Comparison of ENCODE assay signal across 10 mouse cellular contexts in the genomic region with DNA sequence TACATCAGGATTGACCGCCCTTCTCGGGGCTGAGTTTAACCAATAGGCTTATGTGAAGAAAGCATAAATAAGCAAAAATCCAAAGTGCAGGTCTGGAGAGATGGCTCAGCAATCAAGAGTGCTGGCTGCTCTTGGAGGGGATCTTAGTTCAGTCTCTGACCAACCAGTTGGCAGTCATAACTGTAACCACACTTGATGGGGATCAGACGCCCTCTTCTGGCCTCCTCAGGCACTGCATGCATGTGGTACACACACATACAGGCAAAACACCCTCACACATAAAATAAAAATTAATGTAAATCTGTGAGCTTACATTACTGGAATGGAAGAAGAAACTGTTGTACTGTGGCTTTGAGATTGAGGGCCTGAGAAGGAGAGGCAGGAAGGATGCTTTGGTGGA. TPM values are rescaled to one million over a fixed set of nuclear protein-coding genes. Genes with fewer than 3 reads are reported as not detected.
DNase-seq lines count a peak whose midpoint lies in the region; ATAC-seq and TF ChIP-seq lines count a peak whose summit lies in the region.
"Had no signal": no experiment of that assay in that cellular context is flagged by ENCODE, and none has a peak within 500 bp of the region (broad histone marks: within the 10 kb centered on the region; RNA-seq: fewer than 3 reads in every experiment).

No protein-coding gene starts in this region.

- 78% methylated on average over 3 of the region's 3 CpGs for WGBS in liver, postnatal 0 days (ENCODE audit: insufficient replicate concordance)
- 80% methylated on average over 3 of the region's 3 CpGs for WGBS in neural tube, embryonic 15.5 days
- 81% methylated on average over 3 of the region's 3 CpGs for WGBS in forebrain, embryonic 11.5 days

- no peak overlapping the region for H3K27ac ChIP-seq in liver, postnatal 0 days (ENCODE audit: low read depth)
- H3K27ac ChIP-seq in neural tube, embryonic 15.5 days (replicated peaks): no peak overlapping the region
- H3K27ac ChIP-seq in forebrain, embryonic 11.5 days (ENCODE audit: low read depth, low read length): no peak overlapping the region
- H3K27ac ChIP-seq: liver, embryonic 15.5 days had no signal

- H3K4me2 ChIP-seq in liver, postnatal 0 days (ENCODE audit: low read depth, low read length): no peak overlapping the region
- H3K4me2 ChIP-seq in neural tube, embryonic 15.5 days: no peak overlapping the region
- H3K4me2 ChIP-seq in forebrain, embryonic 11.5 days (ENCODE audit: low read depth, low read length, severe bottlenecking): no peak overlapping the region
- H3K4me2 ChIP-seq: liver, embryonic 15.5 days had no signal

- H3K36me3 ChIP-seq in liver, postnatal 0 days (replicated peaks; ENCODE audit: insufficient read depth, low read length): peaks cover 63% of the 10 kb centered on the region
- peaks cover 56% of the 10 kb centered on the region for H3K36me3 ChIP-seq in neural tube, embryonic 15.5 days
- H3K36me3 ChIP-seq in forebrain, embryonic 11.5 days (ENCODE audit: control insufficient read depth, insufficient read depth, low read length): no peaks in the 10 kb centered on the region; the same call in 1 of the 2 replicates

- no peak for TF ChIP-seq EP300 in liver, postnatal 0 days (IDR thresholded peaks at IDR 0.05; ENCODE audit: low read depth)

- ATAC-seq in liver, postnatal 0 days: peak; percentile 39; the same call in 1 of the 2 replicates
- ATAC-seq in neural tube, embryonic 15.5 days (ENCODE audit: low FRiP score): no peak
- ATAC-seq in forebrain, embryonic 11.5 days (replicated peaks; ENCODE audit: low FRiP score): no peak

- H3K27me3 ChIP-seq in liver, postnatal 0 days (ENCODE audit: insufficient read depth, low read length): no peaks in the 10 kb centered on the region
- no peaks in the 10 kb centered on the region for H3K27me3 ChIP-seq in neural tube, embryonic 15.5 days (replicated peaks)
- H3K27me3 ChIP-seq in forebrain, embryonic 11.5 days (ENCODE audit: control insufficient read depth, insufficient read depth, low read length): no peaks in the 10 kb centered on the region
- H3K27me3 ChIP-seq: liver, embryonic 15.5 days had no signal

- H3K9ac ChIP-seq in liver, postnatal 0 days (replicated peaks): no peak overlapping the region
- H3K9ac ChIP-seq in neural tube, embryonic 15.5 days (replicated peaks): no peak overlapping the region
- H3K9ac ChIP-seq in forebrain, embryonic 11.5 days (ENCODE audit: low read length): no peak overlapping the region
- H3K9ac ChIP-seq: liver, embryonic 15.5 days had no signal

- H3K4me3 ChIP-seq in liver, postnatal 0 days (ENCODE audit: low read depth, low read length): no peak overlapping the region
- H3K4me3 ChIP-seq in neural tube, embryonic 15.5 days (replicated peaks): no peak overlapping the region
- H3K4me3 ChIP-seq in forebrain, embryonic 11.5 days (ENCODE audit: low read depth, low read length): no peak overlapping the region
- H3K4me3 ChIP-seq: liver, embryonic 15.5 days had no signal

- H3K4me1 ChIP-seq in liver, postnatal 0 days (ENCODE audit: insufficient read depth): peaks cover 7% of the 10 kb centered on the region
- no peaks in the 10 kb centered on the region for H3K4me1 ChIP-seq in neural tube, embryonic 15.5 days
- H3K4me1 ChIP-seq in forebrain, embryonic 11.5 days (replicated peaks; ENCODE audit: control insufficient read depth, insufficient read depth, low read length): no peaks in the 10 kb centered on the region
- H3K4me1 ChIP-seq: liver, embryonic 15.5 days had no signal

- peak; percentile 32 for DNase-seq in gastrocnemius, postnatal 10 days
- DNase-seq in gastrocnemius, adult 8-10 months (ENCODE audit: low spot score in 2 of 2): no peak
- DNase-seq in 3T3-L1 (ENCODE audit: low read depth, low spot score): peak; percentile 48
- DNase-seq in T-cell, adult 2 months (ENCODE audit: low spot score): peak; percentile 41
- peak; percentile 63 for DNase-seq in liver, postnatal 0 days
- DNase-seq in heart, adult 8-10 months (ENCODE audit: low spot score): no peak
- no peak for DNase-seq in forebrain, embryonic 11.5 days (ENCODE audit: low spot score)
- DNase-seq: adrenal gland, adult 2 months had no signal

- H3K9me3 ChIP-seq in liver, postnatal 0 days (ENCODE audit: low read length): no peaks in the 10 kb centered on the region
- H3K9me3 ChIP-seq in neural tube, embryonic 15.5 days (replicated peaks): no peaks in the 10 kb centered on the region
- H3K9me3 ChIP-seq in forebrain, embryonic 11.5 days (ENCODE audit: control insufficient read depth, low read length): no peaks in the 10 kb centered on the region
- H3K9me3 ChIP-seq: liver, embryonic 15.5 days had no signal

- peak; percentile 78 for TF ChIP-seq CTCF in liver, postnatal 0 days (IDR thresholded peaks at IDR 0.05; ENCODE audit: low read depth)

RNA-seq across cellular contexts. Expression of a gene that starts 10.0 kb away (rescaled TPM):
- total RNA-seq in gastrocnemius, postnatal 10 days (2021): 10 to 100 TPM; 24.2 to 26.2 TPM
- total RNA-seq in gastrocnemius, adult 8-10 months (2022): 10 to 100 TPM; 32.5 to 36.5 (median 34.7) TPM
- 37.9 and 41.0 TPM in 2 replicates for polyA plus RNA-seq in liver, postnatal 0 days (2015; fragmentation: Nextera tagmentation; extraction: Ambion mirVana)
- polyA plus RNA-seq in neural tube, embryonic 15.5 days (2015; fragmentation: Nextera tagmentation; extraction: Ambion mirVana): 38.9 and 42.1 TPM in 2 replicates
- total RNA-seq in heart, adult 8-10 months (2022): 10 to 100 TPM; 26.0 to 30.9 (median 29.3) TPM
- polyA plus RNA-seq in forebrain, embryonic 11.5 days (2014; fragmentation: Nextera tagmentation; extraction: Ambion mirVana): 45.5 and 48.1 TPM in 2 replicates

RNA-seq across cellular contexts. Expression of a gene that starts 10.1 kb away (rescaled TPM):
- total RNA-seq in gastrocnemius, postnatal 10 days (2021): 1 to 10 TPM; 5.6 to 6.1 TPM
- 10 to 100 TPM; 12.7 to 14.7 (median 13.5) TPM for total RNA-seq in gastrocnemius, adult 8-10 months (2022)
- 5.9 and 6.5 TPM in 2 replicates for polyA plus RNA-seq in liver, postnatal 0 days (2015; fragmentation: Nextera tagmentation; extraction: Ambion mirVana)
- polyA plus RNA-seq in neural tube, embryonic 15.5 days (2015; fragmentation: Nextera tagmentation; extraction: Ambion mirVana): 0.91 and 1.8 TPM in 2 replicates
- total RNA-seq in heart, adult 8-10 months (2022): 10 to 100 TPM; 26.3 to 29.6 (median 26.9) TPM
- 1.9 TPM in 2 replicates for polyA plus RNA-seq in forebrain, embryonic 11.5 days (2014; fragmentation: Nextera tagmentation; extraction: Ambion mirVana)

RNA-seq across cellular contexts. Expression of a gene that starts 40.7 kb away (rescaled TPM):
- total RNA-seq in gastrocnemius, postnatal 10 days (2021): 100 to 1,000 TPM; 127 to 152 TPM
- 100 to 1,000 TPM in 1 of 4 experiments, 10 to 100 TPM in 3; 82.6 to 108 (median 88.6) TPM for total RNA-seq in gastrocnemius, adult 8-10 months (2022)
- 31.6 and 42.8 TPM in 2 replicates for polyA plus RNA-seq in liver, postnatal 0 days (2015; fragmentation: Nextera tagmentation; extraction: Ambion mirVana)
- polyA plus RNA-seq in neural tube, embryonic 15.5 days (2015; fragmentation: Nextera tagmentation; extraction: Ambion mirVana): 70.2 and 100 TPM in 2 replicates
- 100 to 1,000 TPM; 143 to 153 (median 147) TPM for total RNA-seq in heart, adult 8-10 months (2022)
- polyA plus RNA-seq in forebrain, embryonic 11.5 days (2014; fragmentation: Nextera tagmentation; extraction: Ambion mirVana): 99.2 and 102 TPM in 2 replicates

RNA-seq across cellular contexts. Expression of a gene that starts 51.7 kb away (rescaled TPM):
- total RNA-seq in gastrocnemius, postnatal 10 days (2021): 10 to 100 TPM; 10.1 to 10.3 TPM
- total RNA-seq in gastrocnemius, adult 8-10 months (2022): 10 to 100 TPM; 23.7 to 31.0 (median 28.0) TPM
- polyA plus RNA-seq in liver, postnatal 0 days (2015; fragmentation: Nextera tagmentation; extraction: Ambion mirVana): 1.6 and 2.1 TPM in 2 replicates
- polyA plus RNA-seq in neural tube, embryonic 15.5 days (2015; fragmentation: Nextera tagmentation; extraction: Ambion mirVana): 1.7 and 1.8 TPM in 2 replicates
- total RNA-seq in heart, adult 8-10 months (2022): 100 to 1,000 TPM in 2 of 4 experiments, 10 to 100 TPM in 2; 97.0 to 106 (median 99.0) TPM
- 1.5 and 1.9 TPM in 2 replicates for polyA plus RNA-seq in forebrain, embryonic 11.5 days (2014; fragmentation: Nextera tagmentation; extraction: Ambion mirVana)

Comparison
In these comparisons a context has a peak if more than half of its experiments do, and no peak if none do; other contexts are left out.
1. DNase-seq: peak in gastrocnemius, postnatal 10 days (single experiment), 3T3-L1 (single experiment), T-cell, adult 2 months (single experiment) and liver, postnatal 0 days (single experiment); none in gastrocnemius, adult 8-10 months (0 of 2), heart, adult 8-10 months (single experiment) and forebrain, embryonic 11.5 days (single experiment).